Mouse (Mus musculus): ENCODE data around the gene Nms.

DNA sequence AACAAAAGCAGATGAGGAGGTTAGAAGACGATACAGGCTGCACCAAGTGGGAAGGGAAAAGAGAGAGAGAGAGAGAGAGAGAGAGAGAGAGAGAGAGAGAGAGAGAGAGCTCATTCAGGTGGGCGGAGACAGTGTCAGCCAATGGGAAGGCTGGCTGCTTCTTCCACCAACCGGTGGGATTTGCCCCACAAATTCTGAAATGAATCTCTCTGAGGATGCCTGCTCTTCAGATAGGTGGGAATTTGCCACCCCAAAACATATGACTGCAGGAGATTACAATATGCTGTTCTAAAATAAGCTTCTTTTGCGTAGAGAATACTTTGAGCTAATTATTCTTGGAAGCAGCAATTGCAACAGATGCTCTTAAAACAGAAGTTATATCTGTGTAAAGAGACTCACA lies 9.5 kb upstream of the Nms start:
- TF ChIP-seq POLR2A (IDR thresholded peaks at IDR 0.05; ENCODE audit: insufficient read depth, low read depth, low read length) (no peak), CTCF (IDR thresholded peaks at IDR 0.05; ENCODE audit: insufficient read depth, low read depth, low read length) (no peak)

Data from olfactory bulb, adult 2 months (tissue).